Mouse (Mus musculus) bone marrow, adult 2 months (tissue): ENCODE results near the gene Ranbp3. TPM values are rescaled to one million over a fixed set of nuclear protein-coding genes. Genes with fewer than 3 reads are reported as not detected.

Experiments
- H3K27ac ChIP-seq: fragments of 200-500 bp; 2 replicates; pipeline ENCODE4 v1.5.1; 2012; ENCODE audit warnings: low read depth, mild to moderate bottlenecking, control low read depth, inconsistent platforms, low read length; ENCODE audit not compliant: control insufficient read depth, poor library complexity, insufficient read depth
- H3K4me1 ChIP-seq: fragments of 200-500 bp; 2 replicates; pipeline ENCODE4 v1.6.1; 2011; ENCODE audit warnings: low read length; ENCODE audit not compliant: control insufficient read depth, insufficient read depth
- H3K4me3 ChIP-seq: fragments of 200-500 bp; replicated peaks from 2 replicates; pipeline ENCODE3; 2011; ENCODE audit warnings: mild to moderate bottlenecking, low read depth, low read length, control low read depth; ENCODE audit not compliant: control insufficient read depth
- CTCF ChIP-seq: fragments of 200-500 bp; IDR thresholded peaks from 2 replicates; pipeline ENCODE4 v1.5.1; 2011; ENCODE audit warnings: low read length, control low read depth; ENCODE audit not compliant: control insufficient read depth, insufficient read depth
- POLR2A ChIP-seq: fragments of 200-500 bp; IDR thresholded peaks from 2 replicates; pipeline ENCODE4 v1.6.1; 2011; ENCODE audit warnings: low read depth, mild to moderate bottlenecking, control low read depth, low read length, borderline replicate concordance; ENCODE audit not compliant: control insufficient read depth
- WGBS: fragments of 180-500 bp; shearing (Covaris S2); methylation state at CpG from one replicate; pipeline ENCODE4 v1.1.7; 2018; 5-methylcytosine and 5-hydroxymethylcytosine counted together
- polyA plus RNA-seq: library from polyadenylated mRNA; stranded (reverse); fragments of >200 nt; gene quantifications from 2 replicates; pipeline ENCODE4 v1.2.4, GENCODE M21; 2011; ENCODE audit warnings: low replicate concordance; ENCODE audit not compliant: missing spikeins, insufficient read depth, insufficient read length

Ranbp3 gene
- polyA plus RNA-seq, 1 experiment, result 52.9 TPM

- WGBS, result 65% methylated on average over 6 of the region's 6 CpGs
- TF ChIP-seq POLR2A, result no peak
- no peak for TF ChIP-seq CTCF
- no peak overlapping the region for H3K27ac ChIP-seq
These were observed 39.1 kb upstream of the Ranbp3 start for GRCm38 (mm10) chr17:56634023-56634422.

DNA sequence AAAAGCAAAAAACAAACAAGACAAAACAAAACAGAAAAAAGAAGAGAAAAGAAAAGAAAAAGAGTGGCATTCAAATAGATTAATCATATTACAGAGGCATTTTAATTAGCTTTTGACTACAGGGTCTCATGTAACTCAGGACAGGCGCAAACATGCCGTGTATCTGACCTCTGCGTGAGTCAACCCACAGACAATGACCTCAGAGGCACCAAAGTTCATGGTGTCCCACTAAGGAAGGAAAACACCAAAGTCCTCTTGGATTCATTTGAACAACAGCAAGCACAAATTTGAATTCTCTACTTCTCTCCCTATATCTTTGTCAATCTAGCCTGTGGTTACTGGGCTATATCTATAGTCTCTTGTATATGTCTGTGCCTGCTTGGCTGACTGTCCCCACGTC is 29.9 kb upstream of the Ranbp3 start:
- Histone ChIP-seq H3K4me1 (no peaks in the 10 kb centered on the region; the same call in 1 of the 2 replicates), H3K27ac (no peak overlapping the region), H3K4me3 (no peak overlapping the region)
- TF ChIP-seq POLR2A (no peak), CTCF (no peak)
- 78% methylated on average over 4 of the region's 4 CpGs for WGBS

More at GRCm38 (mm10) chr17:56634023-56634422, 39.1 kb upstream of the Ranbp3 start:
- Histone ChIP-seq H3K4me1 (no peaks in the 10 kb centered on the region), H3K4me3 (no peak overlapping the region)

DNA sequence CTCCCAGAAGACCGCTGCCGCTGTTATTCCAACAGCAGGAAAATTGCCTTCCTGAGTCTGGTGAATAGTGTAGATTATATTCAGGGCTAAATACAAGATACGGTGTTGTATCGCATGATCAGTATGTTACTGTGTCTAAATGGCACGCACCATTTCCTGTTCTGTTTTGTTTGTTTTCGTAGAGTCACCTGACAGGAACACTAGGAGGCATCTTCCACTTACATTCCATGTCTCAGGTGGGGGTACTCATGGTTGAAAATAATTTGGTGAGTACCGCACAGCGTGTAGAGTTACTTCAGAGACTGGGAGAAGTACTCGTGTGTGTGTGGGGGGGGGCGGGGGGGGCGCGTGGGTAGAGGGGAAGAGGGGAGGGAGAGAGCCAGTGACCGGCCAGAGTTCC is 25.5 kb upstream of the Ranbp3 start:
- WGBS, result 44% methylated on average over 10 of the region's 13 CpGs
- Histone ChIP-seq H3K4me3 (no peak overlapping the region), H3K4me1 (no peaks in the 10 kb centered on the region), H3K27ac (no peak overlapping the region)
- TF ChIP-seq CTCF (no peak), POLR2A (no peak)

DNA sequence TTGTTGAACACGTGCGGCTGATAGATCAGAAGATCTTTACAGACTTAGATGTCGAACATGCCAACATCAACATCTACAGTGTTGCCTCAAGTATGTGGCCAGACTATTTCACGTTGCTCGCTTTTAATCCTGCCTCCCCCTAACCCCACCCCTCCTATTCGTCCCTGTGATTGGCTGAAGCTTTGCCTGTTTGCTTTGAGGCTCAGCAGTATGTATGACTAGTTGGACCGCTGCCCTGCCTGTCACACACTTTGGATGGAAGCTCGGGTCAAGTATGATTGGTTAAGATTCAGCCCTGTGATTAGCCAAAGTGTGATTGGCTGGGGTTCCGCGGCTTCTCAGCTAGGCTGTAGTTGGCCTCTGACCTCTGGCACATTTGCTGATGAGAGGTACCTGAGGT is 21.3 kb upstream of the Ranbp3 start:
- Histone ChIP-seq H3K4me1 (no peaks in the 10 kb centered on the region), H3K27ac (no peak overlapping the region), H3K4me3 (no peak overlapping the region)
- TF ChIP-seq POLR2A (no peak), CTCF (no peak)
- 32% methylated on average over 10 of the region's 10 CpGs for WGBS

DNA sequence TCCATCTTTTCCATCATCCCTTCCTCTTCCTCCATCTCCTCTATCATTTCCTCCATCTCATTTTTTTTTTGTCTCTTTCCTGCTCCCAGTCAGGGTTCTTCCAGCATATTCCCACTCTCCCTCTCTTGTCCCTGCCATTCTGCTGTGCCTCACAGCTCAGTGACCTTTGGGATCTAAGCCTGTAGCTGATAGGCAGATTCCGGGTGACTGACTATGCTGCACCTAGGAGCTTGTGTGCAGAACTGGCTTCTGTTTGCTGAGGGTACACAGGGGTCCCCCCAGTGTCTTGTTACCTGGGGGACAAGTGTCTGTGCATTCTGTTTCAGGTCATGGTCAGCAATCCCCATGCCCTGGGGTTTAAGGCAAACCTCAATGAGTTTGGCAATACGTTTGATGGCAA is 18.3 kb upstream of the Ranbp3 start:
- no peak for TF ChIP-seq CTCF
- TF ChIP-seq POLR2A, result no peak
- Histone ChIP-seq H3K4me1 (no peaks in the 10 kb centered on the region), H3K4me3 (no peak overlapping the region), H3K27ac (no peak overlapping the region)
- WGBS, result 76% methylated on average over 2 of the region's 2 CpGs

GRCm38 (mm10) chr17:56655311-56655710 is 17.8 kb upstream of the Ranbp3 start:
- Histone ChIP-seq H3K4me3 (no peak overlapping the region), H3K27ac (no peak overlapping the region)
- 78% methylated on average over 3 of the region's 3 CpGs for WGBS

GRCm38 (mm10) chr17:56656171-56656570 is 16.9 kb upstream of the Ranbp3 start:
- Histone ChIP-seq H3K27ac (no peak overlapping the region), H3K4me3 (no peak overlapping the region), H3K4me1 (no peaks in the 10 kb centered on the region)
- TF ChIP-seq CTCF, result no peak
- no peak for TF ChIP-seq POLR2A
- 71% methylated on average over 6 of the region's 6 CpGs for WGBS

More at GRCm38 (mm10) chr17:56655311-56655710, 17.8 kb upstream of the Ranbp3 start:
- H3K4me1 ChIP-seq, result no peaks in the 10 kb centered on the region
- TF ChIP-seq CTCF (no peak), POLR2A (no peak)

- H3K4me3 ChIP-seq, result no peak overlapping the region
- 70% methylated on average over 3 of the region's 3 CpGs for WGBS
- H3K27ac ChIP-seq, result no peak overlapping the region
- TF ChIP-seq POLR2A (no peak), CTCF (no peak)
- H3K4me1 ChIP-seq, result no peaks in the 10 kb centered on the region; the same call in 1 of the 2 replicates
These were observed 9.4 kb upstream of the Ranbp3 start for GRCm38 (mm10) chr17:56663659-56664058.

GRCm38 (mm10) chr17:56664333-56664732 is 8.8 kb upstream of the Ranbp3 start:
- no peak for TF ChIP-seq CTCF
- TF ChIP-seq POLR2A, result no peak
- no peaks in the 10 kb centered on the region; the same call in 1 of the 2 replicates for H3K4me1 ChIP-seq
- WGBS, result 47% methylated on average over 10 of the region's 10 CpGs
- no peak overlapping the region for H3K27ac ChIP-seq
- no peak overlapping the region for H3K4me3 ChIP-seq
